Comparison of ENCODE assay signal across 28 mouse cellular contexts in the genomic region with DNA sequence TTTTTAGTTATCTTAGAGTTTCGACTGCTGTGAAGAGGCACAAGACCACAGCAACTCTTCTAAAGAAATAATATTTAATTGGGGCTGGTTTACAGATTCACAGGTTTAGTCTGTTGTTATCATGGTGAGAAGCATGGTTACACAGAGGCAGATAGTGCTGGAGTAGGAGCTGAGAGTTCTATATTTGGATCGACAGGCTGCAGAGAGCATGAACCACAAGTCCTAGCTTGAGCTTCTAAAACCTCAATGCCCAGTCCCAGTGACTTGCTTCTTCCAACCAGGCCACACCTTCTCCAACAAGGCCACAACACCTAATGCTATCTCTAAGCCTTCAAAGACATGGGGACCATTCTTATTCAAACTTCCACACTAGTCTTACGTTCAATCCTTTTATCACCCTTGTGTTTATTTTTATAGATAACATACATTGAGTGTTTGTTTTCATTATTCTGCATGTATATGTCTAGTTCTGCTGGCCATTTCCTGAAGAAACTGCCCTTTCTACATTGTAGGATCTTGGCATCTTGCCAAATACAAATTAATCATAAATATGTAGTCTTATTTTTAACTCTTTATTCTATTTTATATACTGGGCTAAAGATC.
DNase-seq lines count a peak whose midpoint lies in the region; ATAC-seq and TF ChIP-seq lines count a peak whose summit lies in the region.
"Had no signal": no experiment of that assay in that cellular context is flagged by ENCODE, and none has a peak within 500 bp of the region (broad histone marks: within the 10 kb centered on the region; RNA-seq: fewer than 3 reads in every experiment).

No protein-coding gene starts in this region.

- ATAC-seq in heart, embryonic 14.5 days (ENCODE audit: insufficient number of reproducible peaks, insufficient read depth, low FRiP score, low read depth) = no peak
- 0 out of 2 replicates have a peak, but pooled peaks have one; percentile 9 for ATAC-seq in liver, embryonic 16.5 days (ENCODE audit: low read depth)
- no peak for ATAC-seq in liver, embryonic 11.5 days (replicated peaks; ENCODE audit: low FRiP score)
- peak; percentile 83 for ATAC-seq in stomach, embryonic 14.5 days (ENCODE audit: insufficient number of reproducible peaks, insufficient read depth, low FRiP score, low read depth)
- no peak for ATAC-seq in midbrain, embryonic 14.5 days (ENCODE audit: low FRiP score, low TSS enrichment)
- ATAC-seq: forebrain, embryonic 16.5 days; liver, postnatal 0 days had no signal

- no peak for TF ChIP-seq POLR2A in heart, adult 2 months (IDR thresholded peaks at IDR 0.05; ENCODE audit: insufficient read depth, low read depth, low read length)

- peaks cover 0 to 8% of the 10 kb centered on the region in 2 experiments; a peak in 2 of 4 replicates for H3K4me1 ChIP-seq in heart, embryonic 14.5 days (ENCODE audit: control insufficient read depth in 2 of 2, insufficient read depth in 2 of 2, low read length in 2 of 2)
- H3K4me1 ChIP-seq in heart, adult 2 months (ENCODE audit: control insufficient read depth, insufficient read depth, low read length) = peaks cover 1% of the 10 kb centered on the region; the same call in 1 of the 2 replicates
- H3K4me1 ChIP-seq in liver, embryonic 16.5 days (ENCODE audit: control insufficient read depth, low read depth, low read length) = no peaks in the 10 kb centered on the region
- no peaks in the 10 kb centered on the region for H3K4me1 ChIP-seq in liver, embryonic 11.5 days (replicated peaks; ENCODE audit: control insufficient read depth, insufficient read depth, low read length)
- no peaks in the 10 kb centered on the region for H3K4me1 ChIP-seq in stomach, embryonic 14.5 days (ENCODE audit: control insufficient read depth, insufficient read depth, low read length)
- H3K4me1 ChIP-seq in midbrain, embryonic 14.5 days (ENCODE audit: control insufficient read depth, insufficient read depth, low read length) = no peaks in the 10 kb centered on the region
- H3K4me1 ChIP-seq: embryonic facial prominence, embryonic 13.5 days; forebrain, embryonic 10.5 days; limb, embryonic 12.5 days; midbrain, embryonic 12.5 days; neural tube, embryonic 13.5 days had no signal

- no peak for TF ChIP-seq CTCF in heart, adult 2 months (IDR thresholded peaks at IDR 0.05)

- H3K27me3 ChIP-seq in heart, embryonic 14.5 days (ENCODE audit: control insufficient read depth, insufficient read depth, low read length) = no peaks in the 10 kb centered on the region
- no peaks in the 10 kb centered on the region for H3K27me3 ChIP-seq in heart, adult 2 months (ENCODE audit: control insufficient read depth, insufficient read depth, low read length)
- H3K27me3 ChIP-seq in liver, embryonic 16.5 days (ENCODE audit: control insufficient read depth, insufficient read depth, low read depth, low read length) = no peaks in the 10 kb centered on the region
- no peaks in the 10 kb centered on the region for H3K27me3 ChIP-seq in liver, embryonic 11.5 days (replicated peaks; ENCODE audit: control insufficient read depth, insufficient read depth, low read length)
- H3K27me3 ChIP-seq in stomach, embryonic 14.5 days (ENCODE audit: control insufficient read depth, insufficient read depth, low read length) = no peaks in the 10 kb centered on the region
- no peaks in the 10 kb centered on the region for H3K27me3 ChIP-seq in midbrain, embryonic 14.5 days (ENCODE audit: control insufficient read depth, insufficient read depth, low read length)
- H3K27me3 ChIP-seq: embryonic facial prominence, embryonic 13.5 days; limb, embryonic 12.5 days; megakaryocyte, embryonic 14.5 days; midbrain, embryonic 12.5 days; neural tube, embryonic 13.5 days had no signal

- no peak overlapping the region for H3K9ac ChIP-seq in heart, embryonic 14.5 days (ENCODE audit: low read length)
- no peak overlapping the region for H3K9ac ChIP-seq in heart, adult 2 months (ENCODE audit: low read depth, low read length)
- H3K9ac ChIP-seq in liver, embryonic 16.5 days (ENCODE audit: low read depth, low read length) = no peak overlapping the region
- no peak overlapping the region for H3K9ac ChIP-seq in liver, embryonic 11.5 days (ENCODE audit: low read depth, low read length)
- no peak overlapping the region for H3K9ac ChIP-seq in stomach, embryonic 14.5 days (replicated peaks; ENCODE audit: low read depth, low read length)
- no peak overlapping the region for H3K9ac ChIP-seq in midbrain, embryonic 14.5 days (replicated peaks; ENCODE audit: low read length)
- H3K9ac ChIP-seq: embryonic facial prominence, embryonic 13.5 days; hindbrain, embryonic 14.5 days; limb, embryonic 12.5 days; liver, postnatal 0 days; midbrain, embryonic 12.5 days; neural tube, embryonic 13.5 days had no signal

- H3K4me2 ChIP-seq in heart, embryonic 14.5 days (ENCODE audit: low read length) = no peak overlapping the region
- H3K4me2 ChIP-seq in liver, embryonic 16.5 days (ENCODE audit: low read depth, low read length) = no peak overlapping the region
- no peak overlapping the region for H3K4me2 ChIP-seq in liver, embryonic 11.5 days
- no peak overlapping the region for H3K4me2 ChIP-seq in stomach, embryonic 14.5 days (replicated peaks; ENCODE audit: low read depth, low read length)
- no peak overlapping the region for H3K4me2 ChIP-seq in midbrain, embryonic 14.5 days (ENCODE audit: low read length)
- H3K4me2 ChIP-seq: embryonic facial prominence, embryonic 13.5 days; hindbrain, embryonic 14.5 days; limb, embryonic 12.5 days; midbrain, embryonic 12.5 days; neural tube, embryonic 13.5 days had no signal

- H3K79me2 ChIP-seq in heart, adult 2 months (replicated peaks; ENCODE audit: control insufficient read depth, insufficient read depth, low read length) = no peaks in the 10 kb centered on the region

- H3K36me3 ChIP-seq in heart, embryonic 14.5 days (ENCODE audit: control insufficient read depth, insufficient read depth, low read length) = no peaks in the 10 kb centered on the region
- H3K36me3 ChIP-seq in heart, adult 2 months (ENCODE audit: control insufficient read depth, insufficient read depth, low read length) = no peaks in the 10 kb centered on the region
- no peaks in the 10 kb centered on the region for H3K36me3 ChIP-seq in liver, embryonic 16.5 days (ENCODE audit: control insufficient read depth, insufficient read depth)
- no peaks in the 10 kb centered on the region for H3K36me3 ChIP-seq in liver, embryonic 11.5 days (ENCODE audit: control insufficient read depth, insufficient read depth, low read length)
- no peaks in the 10 kb centered on the region for H3K36me3 ChIP-seq in stomach, embryonic 14.5 days (ENCODE audit: control insufficient read depth, insufficient read depth, low read length)
- H3K36me3 ChIP-seq in midbrain, embryonic 14.5 days (ENCODE audit: control insufficient read depth, insufficient read depth, low read length) = no peaks in the 10 kb centered on the region
- H3K36me3 ChIP-seq: embryonic facial prominence, embryonic 13.5 days; forebrain, embryonic 10.5 days; limb, embryonic 12.5 days; midbrain, embryonic 12.5 days; neural tube, embryonic 13.5 days had no signal

- H3K9me3 ChIP-seq in heart, embryonic 14.5 days (ENCODE audit: control insufficient read depth, low read length) = 0 out of 2 replicates have a peak, but pooled peaks cover 2% of the 10 kb centered on the region
- no peaks in the 10 kb centered on the region for H3K9me3 ChIP-seq in liver, embryonic 16.5 days (replicated peaks; ENCODE audit: control insufficient read depth, low read length)
- no peaks in the 10 kb centered on the region for H3K9me3 ChIP-seq in liver, embryonic 11.5 days (ENCODE audit: control insufficient read depth, low read length)
- no peaks in the 10 kb centered on the region for H3K9me3 ChIP-seq in stomach, embryonic 14.5 days (ENCODE audit: control insufficient read depth, low read depth, low read length)
- no peaks in the 10 kb centered on the region for H3K9me3 ChIP-seq in midbrain, embryonic 14.5 days (ENCODE audit: control insufficient read depth, low read length)
- H3K9me3 ChIP-seq: embryonic facial prominence, embryonic 13.5 days; forebrain, embryonic 10.5 days; limb, embryonic 12.5 days; midbrain, embryonic 12.5 days; neural tube, embryonic 13.5 days had no signal

- H3K27ac ChIP-seq in heart, embryonic 14.5 days (replicated peaks in 1 of 2; ENCODE audit: control insufficient read depth in 1 of 2, insufficient read depth in 1 of 2, low read depth in 2 of 2, low read length in 2 of 2) = peak overlapping the region; percentile 57 to 58; a peak in 2 of 4 replicates
- no peak overlapping the region for H3K27ac ChIP-seq in heart, adult 2 months
- no peak overlapping the region for H3K27ac ChIP-seq in liver, embryonic 16.5 days (ENCODE audit: low read length)
- H3K27ac ChIP-seq in liver, embryonic 11.5 days (ENCODE audit: low read depth, low read length) = no peak overlapping the region
- no peak overlapping the region for H3K27ac ChIP-seq in stomach, embryonic 14.5 days (ENCODE audit: low read length)
- H3K27ac ChIP-seq in midbrain, embryonic 14.5 days (replicated peaks; ENCODE audit: low read depth, low read length) = no peak overlapping the region
- H3K27ac ChIP-seq: embryonic facial prominence, embryonic 13.5 days; forebrain, embryonic 10.5 days; gastrocnemius, adult 2 months; hindbrain, embryonic 14.5 days; layer of hippocampus, adult 2 months; left cerebral cortex, adult 2 months; limb, embryonic 12.5 days; midbrain, embryonic 12.5 days; neural tube, embryonic 13.5 days had no signal

- no peak for TF ChIP-seq EP300 in heart, adult 2 months (IDR thresholded peaks at IDR 0.05; ENCODE audit: insufficient read depth, low read depth, low read length)

- DNase-seq in heart, adult 2 months = no peak
- no peak for DNase-seq in liver, embryonic 11.5 days (ENCODE audit: low spot score)
- DNase-seq in heart, postnatal 10 days = peak; percentile 3 to 8
- DNase-seq in spleen, adult 12 weeks (ENCODE audit: low spot score) = no peak
- no peak for DNase-seq in midbrain, embryonic 14.5 days
- DNase-seq: adrenal gland, postnatal 25 days; B cell, adult 2 months; cerebellum, adult 11-12 months; cerebellum, adult 9-11 months; gastrocnemius, adult 2 months; gastrocnemius, postnatal 36 days; kidney, adult 2 months; kidney, postnatal 36 days; liver, postnatal 0 days; lung, postnatal 4 days had no signal

- 19% methylated on average over 3 of the region's 3 CpGs for WGBS in heart, embryonic 14.5 days
- 40% methylated on average over 3 of the region's 3 CpGs for WGBS in heart, adult 2 months
- WGBS in liver, embryonic 16.5 days (ENCODE audit: insufficient replicate concordance) = 29% methylated on average over 3 of the region's 3 CpGs
- 51% methylated on average over 3 of the region's 3 CpGs for WGBS in liver, embryonic 11.5 days
- WGBS in stomach, embryonic 14.5 days = 55% methylated on average over 3 of the region's 3 CpGs
- WGBS in midbrain, embryonic 14.5 days = 92% methylated on average over 3 of the region's 3 CpGs

- H3K4me3 ChIP-seq in heart, embryonic 14.5 days (ENCODE audit: control insufficient read depth in 1 of 2, insufficient read depth in 1 of 2, low read depth in 1 of 2, low read length in 2 of 2) = no peak overlapping the region
- H3K4me3 ChIP-seq in heart, adult 2 months = no peak overlapping the region
- H3K4me3 ChIP-seq in liver, embryonic 16.5 days (ENCODE audit: low read depth, low read length) = no peak overlapping the region
- H3K4me3 ChIP-seq in liver, embryonic 11.5 days (ENCODE audit: low read depth, low read length) = no peak overlapping the region
- H3K4me3 ChIP-seq in stomach, embryonic 14.5 days (ENCODE audit: low read depth, low read length) = no peak overlapping the region
- no peak overlapping the region for H3K4me3 ChIP-seq in midbrain, embryonic 14.5 days (replicated peaks; ENCODE audit: low read depth, low read length)
- H3K4me3 ChIP-seq: embryonic facial prominence, embryonic 13.5 days; forebrain, embryonic 10.5 days; gastrocnemius, adult 2 months; layer of hippocampus, adult 2 months; left cerebral cortex, adult 2 months; limb, embryonic 12.5 days; megakaryocyte, embryonic 14.5 days; midbrain, embryonic 12.5 days; neural tube, embryonic 13.5 days had no signal

- intact Hi-C loops in heart, adult 2 months (cut with DNase I) = no loop called here
- intact Hi-C loops in heart, postnatal 10 days (cut with DNase I) = no loop called here

Comparison
In these comparisons a context has a peak if more than half of its experiments do, and no peak if none do; other contexts are left out.
1. ATAC-seq: peak in liver, embryonic 16.5 days (single experiment) and stomach, embryonic 14.5 days (single experiment); none in heart, embryonic 14.5 days (single experiment), liver, embryonic 11.5 days (single experiment) and midbrain, embryonic 14.5 days (single experiment).
2. H3K27ac ChIP-seq: peak in heart, embryonic 14.5 days (2 of 2); none in heart, adult 2 months (single experiment), liver, embryonic 16.5 days (single experiment), liver, embryonic 11.5 days (single experiment), stomach, embryonic 14.5 days (single experiment) and midbrain, embryonic 14.5 days (single experiment).
3. DNase-seq: peak in heart, postnatal 10 days (2 of 2); none in heart, adult 2 months (0 of 2), liver, embryonic 11.5 days (single experiment), spleen, adult 12 weeks (single experiment) and midbrain, embryonic 14.5 days (single experiment).